8 mouse cellular contexts compared by ENCODE assay signal in the genomic region with DNA sequence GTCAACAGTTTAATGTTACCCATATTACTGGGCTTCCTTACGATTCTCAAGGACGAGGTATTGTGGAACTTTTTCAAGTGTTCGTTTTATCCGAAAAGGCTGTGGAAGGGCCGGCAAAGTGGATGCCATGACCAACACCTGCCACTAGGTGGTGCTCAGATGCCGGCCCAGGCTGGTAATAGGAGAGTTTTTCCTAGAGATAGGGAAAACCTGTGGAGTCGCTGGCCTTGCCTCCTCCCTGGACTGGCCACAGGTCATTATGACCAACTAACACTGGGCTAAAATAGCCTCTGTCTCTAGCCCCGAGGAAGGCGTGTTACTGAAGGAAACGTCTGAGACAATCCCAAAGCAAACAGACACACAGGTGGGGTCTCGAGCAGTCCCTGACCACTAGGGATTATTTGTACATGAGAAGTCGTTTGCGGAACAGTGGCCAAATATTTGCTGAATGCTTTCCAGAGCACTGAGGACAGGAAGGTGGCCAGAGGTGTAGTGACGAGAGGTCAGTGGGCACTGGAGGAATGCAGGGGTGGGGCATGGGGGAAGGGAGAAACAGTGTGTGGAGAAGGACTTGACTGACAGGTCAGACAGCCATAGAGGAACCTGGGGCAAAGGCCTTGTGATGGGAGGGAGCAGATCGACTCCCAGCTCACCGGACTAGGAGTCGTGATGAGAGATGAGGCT. TPM values are rescaled to one million over a fixed set of nuclear protein-coding genes. Genes with fewer than 3 reads are reported as not detected.
A peak's percentile ranks its signal among the peaks of the same experiment; 100 is the strongest.
DNase-seq lines count a peak whose midpoint lies in the region; ATAC-seq lines count a peak whose summit lies in the region.

No protein-coding gene starts in this region.

- H3K9me3 ChIP-seq in hindbrain, embryonic 14.5 days (ENCODE audit: control insufficient read depth, low read length), result no peaks in the 10 kb centered on the region

- DNase-seq in cerebellum, postnatal 4 days (ENCODE audit: low spot score in 2 of 2), result peak; percentile 69 to 83
- peak; percentile 68 for DNase-seq in gastrocnemius, adult 18-20 months (ENCODE audit: low spot score)
- peak; percentile 91 for DNase-seq in hindbrain, embryonic 14.5 days (ENCODE audit: low spot score)
- peak; percentile 37 for DNase-seq in left cerebral cortex, adult 11 months (ENCODE audit: low spot score)
- peak; percentile 86 for DNase-seq in lung, postnatal 25 days (ENCODE audit: low spot score)
- peak; percentile 65 for DNase-seq in retina, postnatal 7 days (ENCODE audit: low read depth, low spot score)
- peak; percentile 63 to 77 for DNase-seq in urinary bladder, postnatal 4 days (ENCODE audit: low spot score in 2 of 2)

- H3K4me2 ChIP-seq in hindbrain, embryonic 14.5 days (replicated peaks), result no peak overlapping the region

- 24% methylated on average over 17 of the region's 17 CpGs for WGBS in hindbrain, embryonic 14.5 days

- no peak overlapping the region for H3K27ac ChIP-seq in hindbrain, embryonic 14.5 days

- H3K9ac ChIP-seq in hindbrain, embryonic 14.5 days, result no peak overlapping the region

- no peaks in the 10 kb centered on the region for H3K36me3 ChIP-seq in hindbrain, embryonic 14.5 days (replicated peaks; ENCODE audit: control insufficient read depth, insufficient read depth)

- H3K27me3 ChIP-seq in hindbrain, embryonic 14.5 days (ENCODE audit: control insufficient read depth, insufficient read depth, low read length), result no peaks in the 10 kb centered on the region

- peaks cover 12% of the 10 kb centered on the region for H3K4me1 ChIP-seq in hindbrain, embryonic 14.5 days (replicated peaks; ENCODE audit: control insufficient read depth, insufficient read depth, low read length)

- ATAC-seq in activated CD4-positive, CD25-positive, alpha-beta regulatory T cell, adult 4 months, result peak; percentile 52
- ATAC-seq in hindbrain, embryonic 14.5 days (ENCODE audit: low FRiP score), result peak; percentile 27; the same call in 1 of the 2 replicates

- no peak overlapping the region for H3K4me3 ChIP-seq in hindbrain, embryonic 14.5 days (replicated peaks; ENCODE audit: low read length)

RNA-seq across cellular contexts. Expression of gene Rpl14, which starts 30.4 kb away (rescaled TPM):
- polyA plus RNA-seq in activated CD4-positive, CD25-positive, alpha-beta regulatory T cell, adult 4 months (2017; shearing (Covaris generic)), result 1,000 to 10,000 TPM; 2,156 to 2,621 TPM
- 100 to 1,000 TPM; 308 to 335 TPM for total RNA-seq in gastrocnemius, adult 18-20 months (2021)
- 478 and 522 TPM in 2 replicates for polyA plus RNA-seq in hindbrain, embryonic 14.5 days (2014; fragmentation: Nextera tagmentation; extraction: Ambion mirVana)

Comparison
In these comparisons a context has a peak if more than half of its experiments do, and no peak if none do; other contexts are left out.
1. DNase-seq: peak in every context shown above with its lines; median percentile 91 in hindbrain, embryonic 14.5 days; 86 in lung, postnatal 25 days; 76 in cerebellum, postnatal 4 days; 70 in urinary bladder, postnatal 4 days; 68 in gastrocnemius, adult 18-20 months; 65 in retina, postnatal 7 days; 37 in left cerebral cortex, adult 11 months.